Mouse (Mus musculus) thymus, adult 2 months (tissue): Measurements from ENCODE around the gene Usp12. TPM values are rescaled to one million over a fixed set of nuclear protein-coding genes. Genes with fewer than 3 reads are reported as not detected.
A peak's percentile ranks its signal among the peaks of the same experiment; 100 is the strongest.

ENCODE experiments used
- DNase-seq: peaks from one replicate; pipeline ENCODE4 v3.0.0; 2021
- H3K27ac ChIP-seq: fragments of 200-500 bp; 2 replicates; pipeline ENCODE4 v1.5.1; 2012; ENCODE audit warnings: low read length, control low read depth; ENCODE audit not compliant: control insufficient read depth, insufficient read depth
- H3K27me3 ChIP-seq: fragments of 200-500 bp; 2 replicates; pipeline ENCODE4 v1.6.1; 2012; ENCODE audit warnings: mild to moderate bottlenecking, low read length, moderate library complexity, mixed read lengths; ENCODE audit not compliant: control insufficient read depth, insufficient read depth
- H3K36me3 ChIP-seq: fragments of 200-500 bp; 2 replicates; pipeline ENCODE4 v1.6.1; 2012; ENCODE audit warnings: mild to moderate bottlenecking, low read length, moderate library complexity; ENCODE audit not compliant: control insufficient read depth, insufficient read depth
- H3K4me1 ChIP-seq: fragments of 200-500 bp; replicated peaks from 2 replicates; pipeline ENCODE4 v1.6.1; 2012; ENCODE audit warnings: low read length; ENCODE audit not compliant: control insufficient read depth, insufficient read depth
- H3K4me3 ChIP-seq: fragments of 200-500 bp; 2 replicates; pipeline ENCODE4 v1.5.1; 2012; ENCODE audit warnings: mild to moderate bottlenecking, low read length, control low read depth, moderate library complexity; ENCODE audit not compliant: control insufficient read depth, insufficient read depth
- CTCF ChIP-seq: fragments of 200-500 bp; IDR thresholded peaks from 2 replicates; pipeline ENCODE4 v1.5.1; 2012; ENCODE audit warnings: mild to moderate bottlenecking, control low read depth, low read length, moderate library complexity, borderline replicate concordance; ENCODE audit not compliant: control insufficient read depth, poor library complexity, insufficient read depth; ENCODE audit errors: extremely low read depth
- POLR2A ChIP-seq: fragments of 200-500 bp; IDR thresholded peaks from 2 replicates; pipeline ENCODE4 v1.6.1; 2012; ENCODE audit warnings: mild to moderate bottlenecking, low read length, control low read depth, moderate library complexity; ENCODE audit not compliant: control insufficient read depth, poor library complexity, insufficient read depth; ENCODE audit errors: extremely low read depth
- WGBS: fragments of 180-500 bp; shearing (Covaris S2); methylation state at CpG from one replicate; pipeline ENCODE4 v1.1.7; 2018; 5-methylcytosine and 5-hydroxymethylcytosine counted together
- polyA plus RNA-seq: library from polyadenylated mRNA; depleted of rRNA; stranded (reverse); fragments of >200 nt; gene quantifications from 2 replicates; pipeline ENCODE4 v1.2.3, GENCODE M21; 2012

Usp12 gene
- polyA plus RNA-seq, 1 experiment = 13.1 TPM

- TF ChIP-seq CTCF (no peak), POLR2A (no peak)
Measured at GRCm38 (mm10) chr5:146781663-146782062, 13.1 kb downstream of the Usp12 start.

GRCm38 (mm10) chr5:146779931-146780330 lies 14.9 kb downstream of the Usp12 start:
- H3K4me1 ChIP-seq = peaks cover 43% of the 10 kb centered on the region

More at GRCm38 (mm10) chr5:146781663-146782062, 13.1 kb downstream of the Usp12 start:
- Histone ChIP-seq H3K27ac (peak overlapping the region; percentile 72; the same call in 1 of the 2 replicates), H3K4me1 (peaks cover 43% of the 10 kb centered on the region), H3K4me3 (no peak overlapping the region), H3K36me3 (no peaks in the 10 kb centered on the region), H3K27me3 (no peaks in the 10 kb centered on the region)
- 39% methylated on average over 9 of the region's 9 CpGs for WGBS
- DNase-seq = peak; percentile 66

DNA sequence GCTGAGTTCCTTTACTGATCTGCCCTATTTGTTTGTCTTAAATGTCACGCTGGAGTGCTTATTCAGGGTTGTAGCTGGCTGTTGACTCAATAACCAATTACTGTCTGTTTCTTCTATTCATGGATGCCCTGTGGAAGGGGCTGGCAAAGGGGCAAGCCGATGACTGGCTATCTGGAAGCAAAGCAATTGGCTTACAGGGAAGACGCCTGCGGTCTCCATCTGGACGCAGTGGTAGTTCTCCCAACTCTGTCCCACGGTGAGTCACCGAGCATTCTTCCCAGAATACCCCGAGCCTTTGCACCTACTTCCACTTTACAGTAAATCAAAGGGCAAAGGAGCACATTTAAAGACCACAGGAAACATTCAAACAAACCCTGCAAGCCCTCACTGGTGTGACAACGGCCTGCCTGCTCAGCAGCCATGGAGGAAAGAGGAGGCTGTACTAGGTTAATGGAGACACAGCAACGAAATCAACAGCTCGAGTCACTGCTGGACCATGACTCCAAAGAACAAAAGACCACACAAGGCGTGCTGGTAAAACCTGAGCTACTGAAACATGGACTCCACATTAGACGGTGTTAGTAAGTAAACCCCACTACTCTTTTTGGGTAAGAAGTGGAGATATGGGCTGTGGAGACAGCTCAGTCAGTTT lies 17.7 kb downstream of the Usp12 start:
- DNase-seq = no peak
- Histone ChIP-seq H3K4me3 (no peak overlapping the region), H3K27ac (no peak overlapping the region), H3K27me3 (no peaks in the 10 kb centered on the region), H3K36me3 (no peaks in the 10 kb centered on the region), H3K4me1 (peaks cover 29% of the 10 kb centered on the region)
- TF ChIP-seq CTCF (no peak), POLR2A (no peak)
- WGBS = 43% methylated on average over 13 of the region's 13 CpGs

More at GRCm38 (mm10) chr5:146779931-146780330, 14.9 kb downstream of the Usp12 start:
- Histone ChIP-seq H3K27me3 (no peaks in the 10 kb centered on the region), H3K27ac (no peak overlapping the region), H3K4me3 (no peak overlapping the region), H3K36me3 (no peaks in the 10 kb centered on the region)
- no peak for TF ChIP-seq POLR2A
- no peak for TF ChIP-seq CTCF
- no peak for DNase-seq
- 80% methylated on average over 5 of the region's 5 CpGs for WGBS

DNA sequence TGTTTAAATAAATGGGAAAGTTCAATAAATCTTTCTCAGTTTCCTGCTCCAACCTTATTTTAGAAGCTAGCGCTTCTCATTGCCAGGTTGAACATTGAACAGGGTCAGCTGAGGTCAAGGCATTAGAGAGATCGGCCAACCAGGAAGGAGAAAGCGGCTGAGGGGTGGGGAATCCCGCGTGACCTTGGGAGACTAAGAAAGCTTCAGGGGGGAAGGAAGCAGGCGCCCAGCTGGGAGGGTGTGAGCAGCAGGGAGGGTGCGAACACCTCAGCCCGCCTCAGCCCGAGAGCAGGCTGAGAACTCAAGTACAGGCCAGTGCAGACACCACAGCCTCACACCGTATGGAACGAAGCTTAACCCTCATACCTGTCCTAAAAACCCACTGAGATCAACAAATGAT lies 22.8 kb downstream of the Usp12 start:
- H3K27ac ChIP-seq = no peak overlapping the region
- 16% methylated on average over 11 of the region's 11 CpGs for WGBS
- H3K4me1 ChIP-seq = peaks cover 5% of the 10 kb centered on the region
- no peak for DNase-seq
- no peaks in the 10 kb centered on the region for H3K27me3 ChIP-seq
- H3K4me3 ChIP-seq = no peak overlapping the region
- no peak for TF ChIP-seq POLR2A
- TF ChIP-seq CTCF = no peak
- H3K36me3 ChIP-seq = no peaks in the 10 kb centered on the region

- no peaks in the 10 kb centered on the region for H3K36me3 ChIP-seq
- peaks cover 4% of the 10 kb centered on the region for H3K4me1 ChIP-seq
- 85% methylated on average over 15 of the region's 15 CpGs for WGBS
- no peak overlapping the region for H3K4me3 ChIP-seq
- TF ChIP-seq POLR2A = no peak
- TF ChIP-seq CTCF = no peak
- no peak overlapping the region for H3K27ac ChIP-seq
- no peak for DNase-seq
- no peaks in the 10 kb centered on the region for H3K27me3 ChIP-seq
Measured at GRCm38 (mm10) chr5:146770002-146770848, 24.6 kb downstream of the Usp12 start.

DNA sequence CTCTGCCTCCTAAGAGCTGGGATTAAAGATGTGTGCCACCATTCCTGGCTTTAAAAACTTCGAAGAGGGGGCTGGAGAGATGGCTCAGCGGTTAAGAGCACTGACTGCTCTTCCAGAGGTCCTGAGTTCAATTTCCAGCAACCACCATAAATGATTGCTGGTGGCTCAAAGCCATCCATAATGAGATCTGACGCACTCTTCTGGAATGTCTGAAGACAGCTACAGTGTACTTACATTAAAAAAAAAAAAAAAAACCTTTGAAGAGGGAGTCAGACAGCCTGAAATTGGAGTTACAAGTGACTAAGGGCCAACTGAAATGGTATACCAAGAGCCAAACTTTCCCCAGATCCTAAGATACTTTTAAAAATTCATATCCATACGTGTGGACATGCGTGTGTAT lies 29.0 kb downstream of the Usp12 start:
- H3K27ac ChIP-seq = no peak overlapping the region
- TF ChIP-seq CTCF = no peak
- TF ChIP-seq POLR2A = no peak
- no peaks in the 10 kb centered on the region for H3K4me1 ChIP-seq
- no peaks in the 10 kb centered on the region for H3K27me3 ChIP-seq
- 0 out of 2 replicates have a peak, but pooled peaks cover 5% of the 10 kb centered on the region for H3K36me3 ChIP-seq
- H3K4me3 ChIP-seq = no peak overlapping the region
- 94% methylated on average over 5 of the region's 5 CpGs for WGBS
- DNase-seq = no peak
